Mouse (Mus musculus): ENCODE measurements around the gene 9630041A04Rik. TPM values are rescaled to one million over a fixed set of nuclear protein-coding genes. Genes with fewer than 3 reads are reported as not detected.

9630041A04Rik gene
- polyA plus RNA-seq, 1 experiment: not detected

- no peak overlapping the region for H3K4me3 ChIP-seq (ENCODE audit: control insufficient read depth, low read depth, low read length)
- TF ChIP-seq POLR2A (IDR thresholded peaks at IDR 0.05; ENCODE audit: control insufficient read depth, low read depth, low read length) (no peak), CTCF (IDR thresholded peaks at IDR 0.05; ENCODE audit: control insufficient read depth, insufficient read depth, insufficient replicate concordance, low read depth, low read length) (no peak)
- no peaks in the 10 kb centered on the region for H3K36me3 ChIP-seq (ENCODE audit: control insufficient read depth, insufficient read depth, low read length)
- H3K27me3 ChIP-seq (ENCODE audit: control insufficient read depth, insufficient read depth, low read length): no peaks in the 10 kb centered on the region
- no peak overlapping the region for H3K27ac ChIP-seq (ENCODE audit: control insufficient read depth, insufficient read depth, low read depth, low read length)
- no peaks in the 10 kb centered on the region for H3K4me1 ChIP-seq (ENCODE audit: control insufficient read depth, insufficient read depth, low read length)
Observed at GRCm38 (mm10) chr9:101940182-101940581, 78.5 kb downstream of the 9630041A04Rik start.

DNA sequence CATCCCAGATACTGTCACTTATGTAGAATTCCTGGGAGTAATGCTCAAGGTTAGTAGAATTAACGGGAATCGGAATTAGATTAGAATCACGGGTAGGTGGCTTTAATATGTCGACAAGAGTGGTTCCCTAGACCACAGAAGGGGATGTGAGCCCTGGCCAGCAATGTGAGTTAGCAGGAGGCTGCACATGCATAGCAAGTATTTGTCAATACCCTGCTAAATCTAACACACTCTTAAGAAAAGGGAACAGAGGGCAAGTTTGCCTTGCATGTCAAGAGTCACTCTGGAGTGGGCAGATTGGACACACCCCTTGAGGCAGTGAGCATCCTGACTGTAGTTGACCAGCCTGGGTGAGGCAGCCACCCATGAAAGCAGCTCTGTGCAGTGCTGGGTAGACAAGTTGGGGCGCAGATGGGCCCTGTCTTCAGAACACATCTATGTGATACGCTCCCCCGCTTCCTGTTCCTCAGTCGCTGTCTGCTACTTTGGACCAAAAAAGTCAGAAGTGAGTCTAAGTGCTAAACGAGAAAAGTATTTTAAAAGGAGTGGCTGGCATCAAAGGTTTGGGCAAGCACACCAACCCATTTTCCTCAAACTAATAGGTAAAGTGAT lies 80.5 kb downstream of the 9630041A04Rik start:
- no peaks in the 10 kb centered on the region for H3K27me3 ChIP-seq (ENCODE audit: control insufficient read depth, insufficient read depth, low read length)
- no peak for TF ChIP-seq POLR2A (IDR thresholded peaks at IDR 0.05; ENCODE audit: control insufficient read depth, low read depth, low read length)
- TF ChIP-seq CTCF (IDR thresholded peaks at IDR 0.05; ENCODE audit: control insufficient read depth, insufficient read depth, insufficient replicate concordance, low read depth, low read length): no peak
- no peak overlapping the region for H3K4me3 ChIP-seq (ENCODE audit: control insufficient read depth, low read depth, low read length)

GRCm38 (mm10) chr9:101945326-101945725 lies 83.7 kb downstream of the 9630041A04Rik start:
- no peak for TF ChIP-seq POLR2A (IDR thresholded peaks at IDR 0.05; ENCODE audit: control insufficient read depth, low read depth, low read length)
- TF ChIP-seq CTCF (IDR thresholded peaks at IDR 0.05; ENCODE audit: control insufficient read depth, insufficient read depth, insufficient replicate concordance, low read depth, low read length): no peak
- no peak overlapping the region for H3K4me3 ChIP-seq (ENCODE audit: control insufficient read depth, low read depth, low read length)
- no peaks in the 10 kb centered on the region for H3K4me1 ChIP-seq (ENCODE audit: control insufficient read depth, insufficient read depth, low read length)
- H3K27ac ChIP-seq (ENCODE audit: control insufficient read depth, insufficient read depth, low read depth, low read length): no peak overlapping the region
- H3K36me3 ChIP-seq (ENCODE audit: control insufficient read depth, insufficient read depth, low read length): no peaks in the 10 kb centered on the region
- no peaks in the 10 kb centered on the region for H3K27me3 ChIP-seq (ENCODE audit: control insufficient read depth, insufficient read depth, low read length)

More for the DNA sequence above, 80.5 kb downstream of the 9630041A04Rik start:
- H3K4me1 ChIP-seq (ENCODE audit: control insufficient read depth, insufficient read depth, low read length): no peaks in the 10 kb centered on the region
- no peak overlapping the region for H3K27ac ChIP-seq (ENCODE audit: control insufficient read depth, insufficient read depth, low read depth, low read length)
- H3K36me3 ChIP-seq (ENCODE audit: control insufficient read depth, insufficient read depth, low read length): no peaks in the 10 kb centered on the region

- Histone ChIP-seq H3K27me3 (ENCODE audit: control insufficient read depth, insufficient read depth, low read length) (no peaks in the 10 kb centered on the region), H3K36me3 (ENCODE audit: control insufficient read depth, insufficient read depth, low read length) (no peaks in the 10 kb centered on the region), H3K27ac (ENCODE audit: control insufficient read depth, insufficient read depth, low read depth, low read length) (no peak overlapping the region), H3K4me1 (ENCODE audit: control insufficient read depth, insufficient read depth, low read length) (no peaks in the 10 kb centered on the region), H3K4me3 (ENCODE audit: control insufficient read depth, low read depth, low read length) (no peak overlapping the region)
- TF ChIP-seq CTCF (IDR thresholded peaks at IDR 0.05; ENCODE audit: control insufficient read depth, insufficient read depth, insufficient replicate concordance, low read depth, low read length) (no peak), POLR2A (IDR thresholded peaks at IDR 0.05; ENCODE audit: control insufficient read depth, low read depth, low read length) (no peak)
Observed at GRCm38 (mm10) chr9:101945814-101946213, 84.2 kb downstream of the 9630041A04Rik start.

DNA sequence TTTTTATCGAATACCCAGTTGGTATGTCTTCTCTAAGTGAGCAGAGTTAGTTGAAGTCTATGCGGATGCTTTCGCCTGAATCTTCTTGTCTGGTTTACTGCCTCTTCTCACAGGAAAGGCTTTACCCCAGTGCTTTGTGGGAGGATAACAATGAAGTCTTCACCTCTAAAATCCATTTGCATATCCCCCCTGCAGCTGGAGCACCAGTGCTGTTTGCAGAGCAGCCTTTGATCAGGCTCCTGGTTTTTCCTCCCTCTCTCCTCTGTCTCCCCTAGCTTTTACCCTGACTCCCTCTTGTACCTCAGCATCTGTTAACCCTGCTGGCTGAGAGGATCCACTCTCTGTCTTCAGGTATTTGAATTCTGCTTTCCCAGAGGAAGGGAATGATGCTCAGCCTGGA lies 88.5 kb downstream of the 9630041A04Rik start:
- H3K27ac ChIP-seq (ENCODE audit: control insufficient read depth, insufficient read depth, low read depth, low read length): no peak overlapping the region
- TF ChIP-seq POLR2A (IDR thresholded peaks at IDR 0.05; ENCODE audit: control insufficient read depth, low read depth, low read length) (no peak), CTCF (IDR thresholded peaks at IDR 0.05; ENCODE audit: control insufficient read depth, insufficient read depth, insufficient replicate concordance, low read depth, low read length) (no peak)
- H3K4me1 ChIP-seq (ENCODE audit: control insufficient read depth, insufficient read depth, low read length): no peaks in the 10 kb centered on the region
- H3K4me3 ChIP-seq (ENCODE audit: control insufficient read depth, low read depth, low read length): no peak overlapping the region
- H3K36me3 ChIP-seq (ENCODE audit: control insufficient read depth, insufficient read depth, low read length): no peaks in the 10 kb centered on the region
- H3K27me3 ChIP-seq (ENCODE audit: control insufficient read depth, insufficient read depth, low read length): no peaks in the 10 kb centered on the region

DNA sequence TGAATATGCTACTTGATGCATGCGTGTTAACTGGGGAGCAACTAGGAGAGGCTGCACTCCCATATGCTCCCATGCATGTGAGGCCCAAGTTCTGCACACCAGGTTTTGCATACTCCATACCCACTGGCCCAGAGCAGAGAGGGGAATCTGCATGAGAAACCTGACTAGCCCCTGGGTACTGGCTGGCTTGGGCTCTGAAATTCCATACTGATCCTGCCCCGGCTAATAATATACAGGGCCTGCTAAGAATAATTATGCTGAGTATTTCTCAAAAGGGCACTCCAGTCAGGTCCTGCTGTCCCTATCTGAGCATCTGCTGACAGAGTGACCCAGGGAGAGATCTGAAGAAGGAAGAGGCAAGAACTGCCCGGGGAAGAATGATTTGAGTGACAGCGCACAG lies 92.9 kb downstream of the 9630041A04Rik start:
- H3K4me3 ChIP-seq (ENCODE audit: control insufficient read depth, low read depth, low read length): no peak overlapping the region
- H3K27me3 ChIP-seq (ENCODE audit: control insufficient read depth, insufficient read depth, low read length): no peaks in the 10 kb centered on the region
- no peaks in the 10 kb centered on the region for H3K36me3 ChIP-seq (ENCODE audit: control insufficient read depth, insufficient read depth, low read length)
- no peaks in the 10 kb centered on the region for H3K4me1 ChIP-seq (ENCODE audit: control insufficient read depth, insufficient read depth, low read length)
- no peak for TF ChIP-seq POLR2A (IDR thresholded peaks at IDR 0.05; ENCODE audit: control insufficient read depth, low read depth, low read length)
- TF ChIP-seq CTCF (IDR thresholded peaks at IDR 0.05; ENCODE audit: control insufficient read depth, insufficient read depth, insufficient replicate concordance, low read depth, low read length): no peak
- no peak overlapping the region for H3K27ac ChIP-seq (ENCODE audit: control insufficient read depth, insufficient read depth, low read depth, low read length)

DNA sequence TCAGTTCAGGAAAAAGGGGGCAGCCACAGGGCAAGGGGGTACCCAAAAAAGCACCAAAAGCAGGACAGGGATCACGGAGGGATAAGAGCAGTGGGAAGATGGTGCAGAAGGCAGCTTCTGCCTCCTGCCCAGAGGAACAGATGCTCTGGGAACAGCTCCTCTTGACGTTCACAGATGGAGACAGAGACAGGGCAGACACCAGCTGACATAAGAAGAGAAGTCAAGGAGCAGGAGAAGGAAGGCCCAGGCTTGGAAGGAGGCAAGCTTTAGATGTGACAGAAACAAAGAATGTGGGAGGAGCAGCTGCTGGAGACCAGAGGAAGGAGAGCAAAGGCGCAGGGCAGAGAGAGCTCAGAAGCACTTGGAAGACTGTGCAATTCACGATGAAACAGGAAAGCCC lies 94.6 kb downstream of the 9630041A04Rik start:
- H3K27ac ChIP-seq (ENCODE audit: control insufficient read depth, insufficient read depth, low read depth, low read length): no peak overlapping the region
- TF ChIP-seq POLR2A (IDR thresholded peaks at IDR 0.05; ENCODE audit: control insufficient read depth, low read depth, low read length): no peak
- no peak for TF ChIP-seq CTCF (IDR thresholded peaks at IDR 0.05; ENCODE audit: control insufficient read depth, insufficient read depth, insufficient replicate concordance, low read depth, low read length)
- no peaks in the 10 kb centered on the region for H3K36me3 ChIP-seq (ENCODE audit: control insufficient read depth, insufficient read depth, low read length)

More for the DNA sequence above, 94.6 kb downstream of the 9630041A04Rik start:
- Histone ChIP-seq H3K4me3 (ENCODE audit: control insufficient read depth, low read depth, low read length) (no peak overlapping the region), H3K4me1 (ENCODE audit: control insufficient read depth, insufficient read depth, low read length) (no peaks in the 10 kb centered on the region), H3K27me3 (ENCODE audit: control insufficient read depth, insufficient read depth, low read length) (no peaks in the 10 kb centered on the region)
